Mouse (Mus musculus) cortical plate, adult 2 months (tissue): ENCODE measurements around the gene Pi16. TPM values are rescaled to one million over a fixed set of nuclear protein-coding genes. Genes with fewer than 3 reads are reported as not detected.
A peak's percentile ranks its signal among the peaks of the same experiment; 100 is the strongest.
"Not testable (repeated sequence)": the region's sequence is repeated elsewhere in the genome, so short reads cannot be mapped to it uniquely, and the experiment has no call there.

Experiments
- H3K27ac ChIP-seq: fragments of 200-500 bp; 2 replicates; pipeline ENCODE4 v1.5.1; 2012; ENCODE audit warnings: low read length, control low read depth, inconsistent platforms; ENCODE audit not compliant: insufficient read depth
- H3K4me1 ChIP-seq: fragments of 200-500 bp; 2 replicates; pipeline ENCODE4 v1.6.1; 2011; ENCODE audit warnings: low read length; ENCODE audit not compliant: control insufficient read depth, insufficient read depth
- H3K4me3 ChIP-seq: fragments of 200-500 bp; 2 replicates; pipeline ENCODE4 v1.5.1; 2011; ENCODE audit warnings: mild to moderate bottlenecking, low read length, control low read depth; ENCODE audit not compliant: insufficient read depth
- CTCF ChIP-seq: fragments of 200-500 bp; IDR thresholded peaks from 2 replicates; pipeline ENCODE4 v1.5.1; 2011; ENCODE audit warnings: mild to moderate bottlenecking, control low read depth, low read length; ENCODE audit not compliant: insufficient read depth; ENCODE audit errors: extremely low read depth
- POLR2A ChIP-seq: fragments of 200-500 bp; IDR thresholded peaks from 2 replicates; pipeline ENCODE4 v1.6.1; 2011; ENCODE audit warnings: mild to moderate bottlenecking, low read length, control low read depth; ENCODE audit not compliant: insufficient read depth; ENCODE audit errors: extremely low read depth
- polyA plus RNA-seq: library from polyadenylated mRNA; depleted of rRNA; stranded (reverse); fragments of >200 nt; gene quantifications from 2 replicates; pipeline ENCODE4 v1.2.3, GENCODE M21; 2012; rRNA removed

Pi16 gene
- polyA plus RNA-seq = 0.36 and 0.67 TPM in 2 replicates

GRCm38 (mm10) chr17:29317380-29317779, at the start of gene Pi16:
Pi16 (plus strand) TSS chr17:29317680.
- H3K4me3 ChIP-seq, H3K4me1 ChIP-seq, H3K27ac ChIP-seq: not testable (repeated sequence)

- no peak overlapping the region for H3K27ac ChIP-seq
- peak overlapping the region; percentile 59; the same call in 1 of the 2 replicates for H3K4me3 ChIP-seq
- no peak for TF ChIP-seq CTCF
- TF ChIP-seq POLR2A = no peak
- H3K4me1 ChIP-seq = peaks cover 2% of the 10 kb centered on the region; the same call in 1 of the 2 replicates
These were observed 49.4 kb upstream of the Pi16 start for GRCm38 (mm10) chr17:29267931-29268681.

GRCm38 (mm10) chr17:29268682-29269348, 48.7 kb upstream of the Pi16 start, which contains the start of gene BC004004:
BC004004 (plus strand) TSS chr17:29268788.
- Histone ChIP-seq H3K27ac (peak within 1 kb of the TSS; percentile 30; the same call in 1 of the 2 replicates), H3K4me3 (peak within 1 kb of the TSS; percentile 59), H3K4me1 (peaks cover 2% of the 10 kb centered on the region; the same call in 1 of the 2 replicates)
- TF ChIP-seq CTCF (peak; percentile 60), POLR2A (peak; percentile 47; the same call in 1 of the 2 replicates)

- H3K27ac ChIP-seq = no peak overlapping the region
- TF ChIP-seq POLR2A (no peak), CTCF (no peak)
- H3K4me1 ChIP-seq = peaks cover 2% of the 10 kb centered on the region; the same call in 1 of the 2 replicates
- peak overlapping the region; percentile 59 for H3K4me3 ChIP-seq
These were observed 48.2 kb upstream of the Pi16 start for GRCm38 (mm10) chr17:29269349-29269706.

- no peak overlapping the region for H3K4me3 ChIP-seq
- TF ChIP-seq POLR2A (no peak), CTCF (no peak)
- H3K4me1 ChIP-seq = peaks cover 2% of the 10 kb centered on the region; the same call in 1 of the 2 replicates
- no peak overlapping the region for H3K27ac ChIP-seq
These were observed 47.3 kb upstream of the Pi16 start for GRCm38 (mm10) chr17:29270148-29270698.

GRCm38 (mm10) chr17:29273156-29273555, 44.3 kb upstream of the Pi16 start:
- no peak overlapping the region for H3K27ac ChIP-seq
- no peak overlapping the region for H3K4me3 ChIP-seq
- peaks cover 2% of the 10 kb centered on the region; the same call in 1 of the 2 replicates for H3K4me1 ChIP-seq
- TF ChIP-seq POLR2A (no peak), CTCF (no peak)

GRCm38 (mm10) chr17:29273889-29274288, 43.6 kb upstream of the Pi16 start:
- peaks cover 2% of the 10 kb centered on the region; the same call in 1 of the 2 replicates for H3K4me1 ChIP-seq
- TF ChIP-seq CTCF (no peak), POLR2A (no peak)
- no peak overlapping the region for H3K4me3 ChIP-seq
- no peak overlapping the region for H3K27ac ChIP-seq

- no peak for TF ChIP-seq CTCF
- TF ChIP-seq POLR2A = no peak
- Histone ChIP-seq H3K4me3 (no peak overlapping the region), H3K4me1 (peaks cover 4% of the 10 kb centered on the region; the same call in 1 of the 2 replicates)
These were observed 37.1 kb upstream of the Pi16 start for GRCm38 (mm10) chr17:29280422-29280821.

GRCm38 (mm10) chr17:29281541-29281940, 35.9 kb upstream of the Pi16 start:
- no peak overlapping the region for H3K4me3 ChIP-seq
- H3K4me1 ChIP-seq = peaks cover 4% of the 10 kb centered on the region; the same call in 1 of the 2 replicates
- no peak overlapping the region for H3K27ac ChIP-seq
- TF ChIP-seq POLR2A (no peak), CTCF (no peak)

More at GRCm38 (mm10) chr17:29280422-29280821, 37.1 kb upstream of the Pi16 start:
- H3K27ac ChIP-seq = no peak overlapping the region

GRCm38 (mm10) chr17:29282216-29282952, 35.1 kb upstream of the Pi16 start:
- H3K4me3 ChIP-seq = no peak overlapping the region
- no peak overlapping the region for H3K27ac ChIP-seq
- no peak for TF ChIP-seq CTCF
- H3K4me1 ChIP-seq = peaks cover 4% of the 10 kb centered on the region; the same call in 1 of the 2 replicates
